Mouse (Mus musculus): ENCODE measurements around the gene Psmc6.
A peak's percentile ranks its signal among the peaks of the same experiment; 100 is the strongest.

Gene Psmc6

DNA sequence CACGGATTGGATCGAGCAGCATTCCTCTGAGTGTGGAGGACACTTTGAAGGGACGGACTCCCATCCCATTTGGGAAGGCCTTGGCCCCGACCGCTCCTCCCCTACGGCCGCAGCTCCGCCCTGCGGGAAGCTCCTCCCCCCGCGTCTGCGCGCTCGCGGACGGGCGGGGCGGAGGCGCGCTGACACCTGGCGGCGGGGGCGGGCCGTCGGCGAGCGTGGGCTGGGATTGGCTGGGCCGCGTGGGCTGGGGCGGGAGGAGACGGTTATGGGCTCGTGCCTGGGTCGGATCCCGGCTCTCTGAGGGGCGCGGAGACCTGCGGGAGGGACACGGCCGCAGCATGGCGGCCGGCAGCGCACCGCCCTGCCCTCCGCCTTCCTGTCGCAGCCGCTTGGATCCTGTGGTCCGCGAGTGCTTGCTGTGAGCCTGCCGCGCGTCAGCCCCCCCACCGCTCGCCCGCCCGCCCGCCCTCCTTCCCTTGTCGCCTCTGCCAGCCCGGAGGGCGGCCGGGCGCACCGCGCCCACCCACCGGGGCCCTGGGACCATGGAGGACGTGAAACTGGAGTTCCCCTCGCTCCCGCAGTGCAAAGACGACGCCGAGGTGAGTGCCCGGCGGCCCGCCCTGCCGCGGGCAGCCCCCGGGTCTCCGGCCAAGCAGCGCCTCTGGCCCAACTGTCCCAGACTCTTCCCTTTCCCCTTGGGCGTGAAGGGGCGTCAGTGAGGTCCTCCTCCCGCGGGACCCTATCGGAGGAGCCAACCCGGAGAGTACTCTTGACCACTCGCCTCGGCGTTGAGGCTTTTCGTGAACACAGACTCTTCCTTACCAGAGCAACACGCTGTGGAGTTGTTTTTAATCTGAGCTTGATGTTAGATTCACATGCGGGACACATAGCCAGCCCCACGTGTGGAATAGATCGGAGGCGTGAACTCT, 21.6 kb downstream of the Psmc6 start, which contains the start of gene Styx:
Gene Styx (plus strand): TSS at position 163 of the 929 bp plus-strand sequence.
- peak; percentile 95 for DNase-seq (ENCODE audit: extremely low spot score, low spot score)

DNA sequence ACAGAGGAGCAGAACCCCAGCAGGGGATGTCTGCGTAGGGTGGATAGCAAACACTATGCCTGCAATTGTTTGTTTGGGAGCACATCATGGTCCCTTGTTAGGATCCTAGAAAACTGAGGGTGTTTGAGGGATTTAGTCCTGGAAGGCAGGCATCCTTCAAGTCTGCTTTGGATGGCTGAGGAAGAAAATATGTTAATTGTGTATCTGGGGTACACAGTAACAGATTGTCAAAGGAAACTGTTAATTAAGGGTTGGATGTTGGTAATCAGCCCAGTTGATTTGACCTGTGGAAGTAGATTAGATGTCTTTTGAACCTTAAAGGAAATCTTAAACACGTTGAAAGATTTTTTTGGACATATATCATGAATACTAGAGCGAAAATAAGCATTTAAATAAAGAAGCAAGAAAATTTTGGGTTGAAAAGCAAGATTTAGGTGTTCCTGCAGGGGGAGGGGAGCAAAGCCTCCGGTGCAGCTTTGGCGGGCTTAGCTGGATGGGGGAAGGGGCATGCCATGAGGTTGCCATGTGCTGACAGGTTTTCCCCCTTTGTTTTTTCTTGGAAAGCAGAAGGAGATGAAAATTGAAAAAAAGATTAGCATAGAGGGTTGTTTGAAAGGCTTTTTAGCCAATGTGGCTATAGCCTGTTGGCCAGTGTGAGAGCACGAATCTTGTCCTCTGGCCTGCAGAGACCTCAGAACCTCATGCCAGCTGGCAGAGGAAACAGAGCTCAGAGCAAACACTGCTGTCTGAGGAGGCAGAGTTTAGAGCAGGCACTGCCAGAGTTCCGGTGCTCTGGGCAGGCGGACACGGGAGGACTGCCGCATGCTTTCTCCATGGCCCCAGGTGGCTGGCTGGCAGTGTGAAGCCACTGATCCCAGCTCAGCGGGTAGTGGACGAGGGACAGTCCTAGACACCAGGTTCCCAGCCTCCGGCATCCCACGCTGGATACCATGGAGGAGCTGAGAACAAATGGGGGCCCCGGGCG, 34.9 kb downstream of the Psmc6 start:
- no peak for DNase-seq (ENCODE audit: extremely low spot score, low spot score)

DNA sequence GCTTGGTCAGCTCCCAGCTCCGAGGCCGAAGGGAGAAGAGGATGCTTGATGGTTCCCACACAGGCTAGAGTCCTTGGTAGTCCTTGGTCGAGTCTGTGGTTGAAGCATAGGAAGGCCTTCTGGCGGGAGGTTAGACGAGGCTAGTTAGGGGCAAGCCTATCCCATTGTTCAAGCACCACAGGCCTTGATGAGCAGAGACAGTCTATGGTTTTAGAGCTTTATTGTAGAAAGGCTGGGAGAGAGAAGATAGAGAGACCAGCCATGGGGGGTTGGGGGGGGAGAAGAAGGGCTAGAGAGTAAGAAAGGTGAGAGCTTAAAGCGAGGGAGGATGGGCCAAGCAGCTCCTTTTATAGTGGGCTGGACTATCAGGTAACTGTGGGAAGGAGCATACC, 35.6 kb downstream of the Psmc6 start:
- no peak for DNase-seq (ENCODE audit: extremely low spot score, low spot score)

GRCm38 (mm10) chr14:45378771-45379170, 49.2 kb downstream of the Psmc6 start:
- DNase-seq (ENCODE audit: extremely low spot score, low spot score) = no peak

- DNase-seq (ENCODE audit: extremely low spot score, low spot score) = no peak
Observed at GRCm38 (mm10) chr14:45380756-45381155, 51.2 kb downstream of the Psmc6 start.

GRCm38 (mm10) chr14:45382912-45383311, 53.3 kb downstream of the Psmc6 start:
- no peak for DNase-seq (ENCODE audit: extremely low spot score, low spot score)

GRCm38 (mm10) chr14:45385596-45385995, 56.0 kb downstream of the Psmc6 start:
- no peak for DNase-seq (ENCODE audit: extremely low spot score, low spot score)

DNA sequence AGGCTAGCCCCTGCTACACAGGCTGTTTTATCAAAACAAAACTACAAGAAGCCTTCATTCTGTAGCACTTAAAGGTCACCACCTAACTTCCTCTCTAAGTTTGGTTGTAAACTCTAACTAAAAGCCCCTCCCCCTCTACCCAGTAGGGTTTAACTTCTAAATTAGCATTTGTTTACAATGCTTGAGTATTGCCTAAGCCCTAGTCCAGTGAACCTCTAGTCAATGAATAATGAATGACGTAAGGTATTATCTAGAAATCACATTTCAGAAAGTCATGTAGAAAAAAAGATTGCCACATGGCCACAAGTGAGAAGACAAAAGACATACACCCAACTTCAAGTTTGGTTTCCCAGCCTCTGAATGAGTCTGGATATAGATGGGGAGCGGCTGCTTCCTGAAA, 57.9 kb downstream of the Psmc6 start:
- no peak for DNase-seq (ENCODE audit: extremely low spot score, low spot score)

GRCm38 (mm10) chr14:45388345-45389181, 59.0 kb downstream of the Psmc6 start:
- DNase-seq (ENCODE audit: extremely low spot score, low spot score) = peak; percentile 86

DNA sequence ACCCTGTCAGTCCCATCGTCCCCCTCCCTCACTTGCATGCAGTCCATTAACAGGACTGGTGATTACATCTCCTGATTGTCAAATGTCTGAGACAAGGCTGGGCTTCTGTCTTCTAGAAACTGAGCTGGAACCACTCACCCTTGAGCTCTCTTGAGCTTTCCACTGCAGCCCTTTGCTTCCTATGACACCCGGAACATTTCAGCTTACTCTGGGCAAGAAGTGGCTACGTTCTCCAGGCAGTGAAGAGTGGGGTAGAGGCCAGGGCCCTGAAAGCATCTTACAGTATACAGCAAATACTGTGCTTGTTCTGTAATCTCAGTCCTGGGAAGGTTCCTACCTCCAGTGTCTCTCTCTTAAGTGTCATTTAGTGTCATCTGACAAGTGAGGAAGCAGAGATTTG, 59.6 kb downstream of the Psmc6 start:
- no peak for DNase-seq (ENCODE audit: extremely low spot score, low spot score)

Measured in neural tube, embryonic 10.5 days (tissue).